Mouse (Mus musculus) thymus, postnatal 4 days (tissue): Measurements from ENCODE around the gene Klk1b3.
A peak's percentile ranks its signal among the peaks of the same experiment; 100 is the strongest.
"Not testable (repeated sequence)": the region's sequence is repeated elsewhere in the genome, so short reads cannot be mapped to it uniquely, and the experiment has no call there.

Experiments
- DNase-seq: peaks from one replicate; pipeline ENCODE4 v3.0.0; 2021

Klk1b3 gene

GRCm38 (mm10) chr7:44197891-44198290, at the start of gene Klk1b3:
TSS of gene Klk1b3 (plus strand) at chr7:44198191.
- DNase-seq = no peak

GRCm38 (mm10) chr7:44179299-44180045, 18.5 kb upstream of the Klk1b3 start:
- no peak for DNase-seq

GRCm38 (mm10) chr7:44186516-44186915, 11.5 kb upstream of the Klk1b3 start:
- DNase-seq = not testable (repeated sequence)

- DNase-seq = not testable (repeated sequence)
Observed at GRCm38 (mm10) chr7:44187936-44188335, 10.1 kb upstream of the Klk1b3 start, which contains the start of gene Klk1b24. TSS of gene Klk1b24 (plus strand) at chr7:44188236.

GRCm38 (mm10) chr7:44193466-44193865, 4.5 kb upstream of the Klk1b3 start:
- not testable (repeated sequence) for DNase-seq

GRCm38 (mm10) chr7:44207135-44207534, 9.1 kb downstream of the Klk1b3 start, which contains the start of gene Klk1b4:
TSS of gene Klk1b4 (plus strand) at chr7:44207435.
- not testable (repeated sequence) for DNase-seq

GRCm38 (mm10) chr7:44208307-44208706, 10.3 kb downstream of the Klk1b3 start:
- no peak for DNase-seq

- DNase-seq = no peak
Observed at GRCm38 (mm10) chr7:44215645-44216044, 17.7 kb downstream of the Klk1b3 start, which contains the start of gene Klk1b5. TSS of gene Klk1b5 (plus strand) at chr7:44215945.

- DNase-seq = not testable (repeated sequence)
Observed at GRCm38 (mm10) chr7:44221601-44222000, 23.6 kb downstream of the Klk1b3 start.

- not testable (repeated sequence) for DNase-seq
Observed at GRCm38 (mm10) chr7:44222335-44222734, 24.3 kb downstream of the Klk1b3 start.

GRCm38 (mm10) chr7:44225076-44225475, 27.1 kb downstream of the Klk1b3 start, which contains the start of gene Klk1:
TSS of gene Klk1 (plus strand) at chr7:44225360.
- DNase-seq = no peak

- DNase-seq = no peak
Observed at GRCm38 (mm10) chr7:44235909-44236308, 37.9 kb downstream of the Klk1b3 start, which contains the start of gene Gm36864. TSS of gene Gm36864 (plus strand) at chr7:44236177.

GRCm38 (mm10) chr7:44239913-44240312, 41.9 kb downstream of the Klk1b3 start:
- no peak for DNase-seq

- DNase-seq = no peak
Observed at GRCm38 (mm10) chr7:44240712-44241111, 42.7 kb downstream of the Klk1b3 start.

GRCm38 (mm10) chr7:44241163-44241562, 43.2 kb downstream of the Klk1b3 start:
- DNase-seq = no peak

- DNase-seq = no peak
Observed at GRCm38 (mm10) chr7:44244080-44244479, 46.1 kb downstream of the Klk1b3 start.

GRCm38 (mm10) chr7:44246055-44246983, 48.3 kb downstream of the Klk1b3 start, which contains the start of the genes 1700028J19Rik and 2410002F23Rik:
TSS of gene 1700028J19Rik (minus strand) at chr7:44246695.
TSS of gene 2410002F23Rik (plus strand) at chr7:44246722.
- peak; percentile 96 for DNase-seq

GRCm38 (mm10) chr7:44246984-44247470, 49.0 kb downstream of the Klk1b3 start:
- no peak for DNase-seq

- DNase-seq = no peak
Observed at GRCm38 (mm10) chr7:44247971-44248370, 50.0 kb downstream of the Klk1b3 start.

GRCm38 (mm10) chr7:44249248-44249647, 51.3 kb downstream of the Klk1b3 start:
- DNase-seq = no peak

GRCm38 (mm10) chr7:44250732-44251275, 52.8 kb downstream of the Klk1b3 start:
- not testable (repeated sequence) for DNase-seq
